Mouse (Mus musculus) heart, embryonic 14.5 days (tissue): Measurements from ENCODE around the gene Trpm2. TPM values are rescaled to one million over a fixed set of nuclear protein-coding genes. Genes with fewer than 3 reads are reported as not detected.

Experiments used
- ATAC-seq: fragments of 200-750 bp; cut with Nextera tagmentation; 2 replicates; pipeline ENCODE4 v1.8.0; 2017; ENCODE audit warnings: low read depth, moderate TSS enrichment; ENCODE audit not compliant: insufficient number of reproducible peaks, insufficient read depth, low FRiP score
- H3K27ac ChIP-seq, 2 experiments: fragments of 200-500 bp in 1 of 2; fragments of 300-500 bp in 1 of 2; sonication (generic) in 1 of 2; replicated peaks in 1 of 2; 2 replicates each; pipeline ENCODE4 v1.5.1; 2012 to 2014; ENCODE audit warnings: low read depth in 2 of 2, low read length in 2 of 2, control low read depth in 1 of 2, mild to moderate bottlenecking in 1 of 2, mixed read lengths in 1 of 2; ENCODE audit not compliant: control insufficient read depth in 1 of 2, insufficient read depth in 1 of 2
- H3K27me3 ChIP-seq: fragments of 300-500 bp; sonication (generic); 2 replicates; pipeline ENCODE4 v1.6.1; 2014; ENCODE audit warnings: mild to moderate bottlenecking, low read length, control low read depth; ENCODE audit not compliant: control insufficient read depth, insufficient read depth
- H3K36me3 ChIP-seq: fragments of 300-500 bp; sonication (generic); 2 replicates; pipeline ENCODE4 v1.6.1; 2014; ENCODE audit warnings: mild to moderate bottlenecking, control low read depth, low read length, mixed read lengths; ENCODE audit not compliant: control insufficient read depth, insufficient read depth
- H3K4me1 ChIP-seq, 2 experiments: fragments of 200-500 bp in 1 of 2; fragments of 300-500 bp in 1 of 2; sonication (generic) in 1 of 2; 2 replicates each; pipeline ENCODE4 v1.6.1; 2012 to 2014; ENCODE audit warnings: low read length in 2 of 2, control low read depth in 1 of 2, mixed read lengths in 1 of 2; ENCODE audit not compliant: control insufficient read depth in 2 of 2, insufficient read depth in 2 of 2
- H3K4me2 ChIP-seq: fragments of 300-500 bp; sonication (generic); 2 replicates; pipeline ENCODE4 v1.6.1; 2014; ENCODE audit warnings: mild to moderate bottlenecking, low read length
- H3K4me3 ChIP-seq, 2 experiments: fragments of 200-500 bp in 1 of 2; fragments of 300-500 bp in 1 of 2; sonication (generic) in 1 of 2; 2 replicates each; pipeline ENCODE4 v1.5.1; 2012 to 2014; ENCODE audit warnings: low read length in 2 of 2, mild to moderate bottlenecking in 2 of 2, control low read depth in 1 of 2, low read depth in 1 of 2, moderate library complexity in 1 of 2; ENCODE audit not compliant: control insufficient read depth in 1 of 2, insufficient read depth in 1 of 2
- H3K9ac ChIP-seq: fragments of 300-500 bp; sonication (generic); 2 replicates; pipeline ENCODE4 v1.6.1; 2014; ENCODE audit warnings: mild to moderate bottlenecking, low read length
- H3K9me3 ChIP-seq: fragments of 300-500 bp; sonication (generic); 2 replicates; pipeline ENCODE4 v1.6.1; 2016; ENCODE audit warnings: low read length, control low read depth; ENCODE audit not compliant: control insufficient read depth
- WGBS: fragments of 180-500 bp; shearing (Covaris S2); extraction: QIAGEN DNeasy Blood & Tissue Kit; methylation state at CpG from one replicate; pipeline ENCODE4 v1.1.7; 2014; 5-methylcytosine and 5-hydroxymethylcytosine counted together
- polyA plus RNA-seq: library from polyadenylated mRNA; unstranded; fragments of >200 nt; fragmentation: Nextera tagmentation; extraction: Ambion mirVana; gene quantifications from 2 replicates; pipeline ENCODE4 v1.2.1, GENCODE M21; 2014

Gene Trpm2
- polyA plus RNA-seq, 1 experiment from 2014 or later = 0.51 TPM

- ATAC-seq = no peak
- H3K9ac ChIP-seq = no peak overlapping the region
- H3K9me3 ChIP-seq = no peaks in the 10 kb centered on the region
- no peak overlapping the region for H3K27ac ChIP-seq
- H3K4me2 ChIP-seq = no peak overlapping the region
- peaks cover 23 to 33% of the 10 kb centered on the region in 2 experiments for H3K4me1 ChIP-seq
- no peak overlapping the region for H3K4me3 ChIP-seq
- 91% methylated on average over 3 of the region's 3 CpGs for WGBS
- no peaks in the 10 kb centered on the region for H3K27me3 ChIP-seq
- peaks cover 58% of the 10 kb centered on the region for H3K36me3 ChIP-seq
Observed at GRCm38 (mm10) chr10:78004479-78005100, 34.2 kb upstream of the Trpm2 start.

GRCm38 (mm10) chr10:78002316-78002715, 32.0 kb upstream of the Trpm2 start:
- H3K9me3 ChIP-seq = no peaks in the 10 kb centered on the region
- ATAC-seq = no peak
- no peak overlapping the region for H3K4me2 ChIP-seq
- peaks cover 9 to 16% of the 10 kb centered on the region in 2 experiments for H3K4me1 ChIP-seq
- H3K9ac ChIP-seq = no peak overlapping the region
- 85% methylated on average over 2 of the region's 2 CpGs for WGBS
- no peak overlapping the region for H3K27ac ChIP-seq
- no peaks in the 10 kb centered on the region for H3K27me3 ChIP-seq
- no peak overlapping the region for H3K4me3 ChIP-seq
- peaks cover 80% of the 10 kb centered on the region for H3K36me3 ChIP-seq

DNA sequence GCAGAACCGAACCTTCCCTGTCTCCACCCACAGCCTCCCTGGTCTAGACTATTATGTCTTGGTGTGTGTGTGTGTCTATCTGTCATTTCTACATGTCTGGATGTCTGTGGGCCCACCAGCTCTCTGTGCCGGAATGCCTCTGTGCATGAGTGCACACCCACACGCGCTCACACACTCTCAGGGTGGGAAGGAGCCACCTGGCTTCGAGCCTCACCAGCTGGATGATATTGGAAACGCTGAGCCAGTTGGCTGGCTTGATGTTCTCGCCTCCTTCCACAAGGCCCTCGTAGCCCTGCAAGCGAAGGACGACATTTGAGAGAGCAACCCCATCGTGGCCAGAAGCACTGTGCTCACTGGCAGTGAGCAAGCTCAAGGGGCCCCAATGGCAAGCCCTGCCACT, 31.4 kb upstream of the Trpm2 start:
- Histone ChIP-seq H3K4me3 (no peak overlapping the region), H3K27ac (no peak overlapping the region), H3K9ac (no peak overlapping the region), H3K4me1 (peaks cover 4 to 10% of the 10 kb centered on the region in 2 experiments), H3K4me2 (no peak overlapping the region), H3K9me3 (no peaks in the 10 kb centered on the region), H3K36me3 (peaks cover 85% of the 10 kb centered on the region), H3K27me3 (no peaks in the 10 kb centered on the region)
- WGBS = 89% methylated on average over 11 of the region's 11 CpGs
- ATAC-seq = no peak

DNA sequence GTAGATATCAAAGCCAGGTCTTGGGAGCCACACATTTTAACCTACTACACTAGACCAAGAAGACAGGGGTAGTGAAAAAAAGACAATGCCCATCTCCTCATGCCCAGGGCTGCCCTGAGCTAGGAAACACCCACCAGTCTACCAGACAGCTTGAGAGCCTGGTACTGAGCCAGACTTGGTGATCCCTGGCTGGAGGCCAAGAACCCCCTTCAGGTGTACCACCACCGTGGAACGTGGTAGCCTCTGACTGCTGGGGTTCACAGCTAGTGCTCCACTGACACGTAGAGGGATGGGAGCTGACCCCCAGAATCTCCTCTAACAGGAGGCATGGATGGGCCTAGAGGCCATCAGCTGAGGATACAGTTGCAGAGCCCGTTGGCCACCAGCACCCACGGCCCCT, 29.8 kb upstream of the Trpm2 start:
- Histone ChIP-seq H3K4me1 (no peaks in the 10 kb centered on the region; a peak in 1 of 4 replicates), H3K27me3 (no peaks in the 10 kb centered on the region), H3K27ac (no peak overlapping the region), H3K9me3 (no peaks in the 10 kb centered on the region), H3K4me2 (no peak overlapping the region), H3K4me3 (no peak overlapping the region), H3K36me3 (peaks cover 98% of the 10 kb centered on the region), H3K9ac (no peak overlapping the region)
- no peak for ATAC-seq
- 94% methylated on average over 5 of the region's 5 CpGs for WGBS

- Histone ChIP-seq H3K36me3 (peaks cover 100% of the 10 kb centered on the region), H3K4me3 (no peak overlapping the region), H3K4me2 (no peak overlapping the region), H3K9me3 (no peaks in the 10 kb centered on the region), H3K9ac (no peak overlapping the region), H3K27ac (no peak overlapping the region), H3K27me3 (no peaks in the 10 kb centered on the region), H3K4me1 (no peaks in the 10 kb centered on the region)
- WGBS = 83% methylated on average over 3 of the region's 3 CpGs
- no peak for ATAC-seq
Observed at GRCm38 (mm10) chr10:77995639-77996038, 25.3 kb upstream of the Trpm2 start.

GRCm38 (mm10) chr10:77985775-77986174, 15.4 kb upstream of the Trpm2 start:
- no peak for ATAC-seq
- Histone ChIP-seq H3K4me1 (peaks cover 2 to 6% of the 10 kb centered on the region in 2 experiments; a peak in 1 of 4 replicates), H3K27me3 (no peaks in the 10 kb centered on the region), H3K27ac (no peak overlapping the region), H3K9ac (no peak overlapping the region), H3K36me3 (peaks cover 46% of the 10 kb centered on the region), H3K9me3 (no peaks in the 10 kb centered on the region), H3K4me2 (no peak overlapping the region), H3K4me3 (no peak overlapping the region)
- WGBS = 66% methylated on average over 5 of the region's 5 CpGs

DNA sequence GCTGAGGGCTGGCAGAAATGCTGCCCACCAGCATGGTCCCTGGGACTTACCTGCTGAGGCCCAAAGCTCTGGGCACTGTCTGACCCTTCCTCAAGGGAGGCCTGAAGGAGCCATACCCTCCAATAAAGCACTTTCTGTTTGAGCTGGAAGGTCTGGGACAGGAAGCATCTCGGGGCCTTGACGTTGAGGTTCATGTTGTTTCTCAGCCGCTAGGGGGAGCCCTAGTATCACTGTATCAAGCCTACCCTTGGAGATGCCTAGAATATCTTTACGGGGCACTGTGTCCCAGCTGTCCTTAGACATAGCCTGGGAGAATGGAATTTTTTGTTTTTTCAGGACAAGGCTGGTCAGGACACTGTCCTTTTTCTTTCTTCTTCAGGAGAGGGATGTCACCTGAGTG, 14.3 kb upstream of the Trpm2 start:
- H3K4me2 ChIP-seq = no peak overlapping the region
- H3K4me3 ChIP-seq = no peak overlapping the region
- no peaks in the 10 kb centered on the region for H3K9me3 ChIP-seq
- H3K4me1 ChIP-seq = peaks cover 2 to 6% of the 10 kb centered on the region in 2 experiments; a peak in 1 of 4 replicates
- ATAC-seq = peak; percentile 38
- H3K27me3 ChIP-seq = no peaks in the 10 kb centered on the region
- H3K36me3 ChIP-seq = peaks cover 35% of the 10 kb centered on the region
- H3K9ac ChIP-seq = no peak overlapping the region
- no peak overlapping the region for H3K27ac ChIP-seq
- 0% methylated on average over 4 of the region's 4 CpGs for WGBS
